Mouse (Mus musculus) ES-E14 (cell line): ENCODE data around the gene Aldh3b3. TPM values are rescaled to one million over a fixed set of nuclear protein-coding genes. Genes with fewer than 3 reads are reported as not detected.

Source experiments
- DNase-seq: peaks from one replicate; pipeline ENCODE4 v3.0.0-alpha.2; 2013; ENCODE audit warnings: low read depth, low spot score
- H3K27ac ChIP-seq: 2 replicates; pipeline ENCODE4 v1.5.1; 2012; ENCODE audit warnings: low read depth, mild to moderate bottlenecking, low read length, moderate library complexity, mixed read lengths; ENCODE audit not compliant: poor library complexity, insufficient read depth, severe bottlenecking
- H3K36me3 ChIP-seq: 2 replicates; pipeline ENCODE4 v1.6.1; 2012; ENCODE audit warnings: mild to moderate bottlenecking, low read length, moderate library complexity, mixed read lengths; ENCODE audit not compliant: control insufficient read depth, poor library complexity, insufficient read depth, severe bottlenecking
- H3K4me1 ChIP-seq, 2 experiments: fragments of 150-350 bp in 1 of 2; sonication (generic) in 1 of 2; 2 replicates each; pipeline ENCODE4 v1.6.1; 2012; ENCODE audit warnings: low read length in 2 of 2, mild to moderate bottlenecking in 1 of 2, mixed read lengths in 1 of 2; ENCODE audit not compliant: control insufficient read depth in 2 of 2, insufficient read depth in 2 of 2, poor library complexity in 1 of 2
- H3K4me3 ChIP-seq, 2 experiments: fragments of 150-350 bp in 1 of 2; sonication (generic) in 1 of 2; 2 replicates each; pipeline ENCODE4 v1.5.1; 2012; ENCODE audit warnings: low read length in 2 of 2, low read depth in 1 of 2, mild to moderate bottlenecking in 1 of 2, mixed read lengths in 1 of 2; ENCODE audit not compliant: insufficient read depth in 1 of 2, poor library complexity in 1 of 2, severe bottlenecking in 1 of 2
- H3K9ac ChIP-seq: 2 replicates; pipeline ENCODE4 v1.6.1; 2012; ENCODE audit warnings: low read depth, mild to moderate bottlenecking, low read length, mixed read lengths; ENCODE audit not compliant: poor library complexity, insufficient read depth, severe bottlenecking
- H3K9me3 ChIP-seq: fragments of 150-350 bp; sonication (generic); 2 replicates; pipeline ENCODE4 v1.6.1; 2012; ENCODE audit warnings: low read depth, mild to moderate bottlenecking, low read length; ENCODE audit not compliant: control insufficient read depth, insufficient read depth
- CHD2 ChIP-seq: IDR thresholded peaks from 2 replicates; pipeline ENCODE4 v1.6.1; 2014; ENCODE audit warnings: mild to moderate bottlenecking, low read depth, low read length, inconsistent platforms
- HCFC1 ChIP-seq: IDR thresholded peaks from 2 replicates; pipeline ENCODE4 v1.6.1; 2012; ENCODE audit warnings: low read length, inconsistent platforms, borderline replicate concordance; ENCODE audit not compliant: insufficient read depth
- MAFK ChIP-seq: IDR thresholded peaks from 2 replicates; pipeline ENCODE4 v1.6.1; 2014; ENCODE audit warnings: mild to moderate bottlenecking, low read depth, low read length, inconsistent platforms; ENCODE audit not compliant: insufficient read depth
- ZC3H11A ChIP-seq: IDR thresholded peaks from 2 replicates; pipeline ENCODE4 v1.6.1; 2012; ENCODE audit warnings: low read depth, mild to moderate bottlenecking, inconsistent platforms, low read length, borderline replicate concordance
- ZNF384 ChIP-seq: IDR thresholded peaks from 2 replicates; pipeline ENCODE4 v1.6.1; 2012; ENCODE audit warnings: low read depth, low read length, inconsistent platforms
- in situ Hi-C, 2 experiments: fragments of 600-800 bp; cut with MboI; formaldehyde crosslinking; loops; one replicate each; pipeline ENCODE4 v1.15.1; 2025; ENCODE audit warnings: low sequenced_read_pairs in 2 of 2, inconsistent platforms in 1 of 2; ENCODE audit not compliant: unreplicated experiment in 2 of 2
- total RNA-seq: library from RNA; depleted of rRNA; stranded (reverse); fragments of 300-350 nt; gene quantifications from 2 replicates; pipeline ENCODE4 v1.2.3, GENCODE M21; 2012

Aldh3b3 gene
- total RNA-seq, 1 experiment = not detected

DNA sequence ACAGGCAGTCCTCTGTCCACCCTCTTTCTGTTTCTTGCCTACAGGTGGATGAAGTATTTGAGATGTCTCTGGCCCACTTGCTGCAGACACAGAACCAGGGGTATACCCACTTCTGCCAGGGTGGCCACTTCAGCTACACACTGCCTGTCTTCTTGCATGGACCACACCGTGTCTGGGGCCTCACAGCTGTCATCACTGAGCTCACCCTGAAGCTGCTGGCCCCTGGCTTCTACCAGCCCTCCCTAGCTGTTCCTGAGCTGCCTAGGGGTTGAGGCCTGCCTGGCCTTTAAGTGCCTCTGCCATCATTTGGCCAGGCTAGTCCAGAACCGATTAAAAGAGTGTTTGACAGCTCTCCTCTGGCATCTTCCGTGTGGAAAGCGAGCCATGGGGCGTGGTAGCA is 43.3 kb downstream of the Aldh3b3 start:
- TF ChIP-seq ZNF384 (no peak), CHD2 (no peak), HCFC1 (no peak), MAFK (no peak), ZC3H11A (no peak)
- Histone ChIP-seq H3K9me3 (no peaks in the 10 kb centered on the region), H3K27ac (no peak overlapping the region), H3K4me1 (peaks cover 0 to 17% of the 10 kb centered on the region in 2 experiments; a peak in 2 of 4 replicates), H3K9ac (no peak overlapping the region), H3K36me3 (peaks cover 9% of the 10 kb centered on the region), H3K4me3 (no peak overlapping the region)
- in situ Hi-C loops = no loop called here
- DNase-seq = no peak

DNA sequence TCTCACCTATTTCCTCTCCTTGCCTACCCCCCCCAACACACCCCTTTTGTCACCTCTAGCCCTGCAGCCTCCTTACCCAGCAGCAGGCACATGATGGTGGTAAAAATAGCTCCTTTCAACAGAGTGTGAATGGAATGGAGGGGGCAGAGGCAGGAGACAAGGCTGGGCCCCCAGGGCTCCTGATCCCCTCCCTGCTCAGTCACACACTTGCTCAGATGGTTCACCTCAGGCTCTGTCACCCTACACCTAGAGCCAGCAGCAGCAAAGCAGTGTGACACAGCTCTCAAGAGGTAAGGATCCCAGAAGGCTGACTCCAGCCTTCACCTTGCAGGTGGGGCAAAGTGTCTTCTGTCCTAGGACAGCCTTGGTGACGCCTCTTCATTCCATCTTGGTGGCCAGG is 44.7 kb downstream of the Aldh3b3 start, which contains the start of gene Doc2g:
Doc2g (plus strand) TSS at position 202 of the 400 bp plus-strand sequence.
- no peaks in the 10 kb centered on the region for H3K9me3 ChIP-seq
- peak within 1 kb of the TSS; percentile 39 to 55; a peak in 3 of 4 replicates for H3K4me3 ChIP-seq
- DNase-seq = no peak
- peaks cover 0 to 17% of the 10 kb centered on the region in 2 experiments; a peak in 2 of 4 replicates for H3K4me1 ChIP-seq
- H3K36me3 ChIP-seq = peaks cover 20% of the 10 kb centered on the region
- peak within 1 kb of the TSS; percentile 45 for H3K9ac ChIP-seq
- in situ Hi-C loops = no loop called here
- no peak within 1 kb of the TSS for H3K27ac ChIP-seq
- TF ChIP-seq MAFK (no peak), ZNF384 (no peak), ZC3H11A (no peak), CHD2 (no peak), HCFC1 (no peak)

DNA sequence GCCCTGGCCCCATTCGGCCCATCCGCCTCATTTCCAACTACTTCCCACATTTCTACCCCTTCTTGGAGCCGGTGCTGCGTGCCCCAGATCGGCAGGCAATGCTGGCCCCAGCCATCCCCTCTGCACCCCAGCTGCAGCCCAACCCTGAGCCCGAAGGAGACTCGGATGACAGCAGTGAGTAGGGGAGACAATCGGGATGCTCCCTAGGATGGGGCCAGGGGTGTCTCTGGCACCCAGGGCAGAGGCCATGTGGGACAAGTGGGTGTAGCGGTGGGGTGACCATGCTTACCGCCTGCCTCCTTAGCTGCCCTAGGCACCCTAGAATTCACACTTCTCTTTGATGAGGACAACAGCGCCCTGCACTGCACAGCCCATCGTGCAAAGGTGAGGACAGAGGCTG is 45.2 kb downstream of the Aldh3b3 start:
- in situ Hi-C loops = no loop called here
- DNase-seq = no peak
- Histone ChIP-seq H3K4me1 (peaks cover 0 to 17% of the 10 kb centered on the region in 2 experiments; a peak in 2 of 4 replicates), H3K4me3 (peak overlapping the region; percentile 39 to 55; a peak in 3 of 4 replicates), H3K9ac (peak overlapping the region; percentile 45), H3K9me3 (no peaks in the 10 kb centered on the region), H3K27ac (no peak overlapping the region), H3K36me3 (peaks cover 25% of the 10 kb centered on the region)
- TF ChIP-seq CHD2 = no peak

DNA sequence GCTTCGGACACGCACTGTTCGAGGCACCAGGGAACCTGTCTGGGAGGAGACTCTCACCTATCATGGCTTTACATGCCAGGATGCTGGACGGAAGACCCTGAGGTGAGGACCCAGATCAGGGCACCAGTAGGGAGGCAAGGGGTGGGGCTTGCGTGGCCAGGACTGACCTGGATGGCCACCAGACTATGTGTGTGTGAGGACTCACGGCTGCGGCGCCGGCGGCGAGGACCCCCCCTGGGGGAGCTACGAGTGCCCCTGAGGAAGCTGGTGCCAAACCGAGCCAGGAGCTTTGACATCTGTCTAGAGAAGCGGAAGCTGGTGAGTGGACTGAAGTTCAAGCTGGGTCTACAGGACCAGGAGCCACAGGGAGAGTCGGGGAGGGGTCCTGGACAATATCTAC is 45.9 kb downstream of the Aldh3b3 start:
- H3K27ac ChIP-seq = no peak overlapping the region
- in situ Hi-C loops = no loop called here
- TF ChIP-seq ZNF384 (no peak), CHD2 (no peak), MAFK (no peak), HCFC1 (no peak), ZC3H11A (no peak)
- H3K36me3 ChIP-seq = peaks cover 31% of the 10 kb centered on the region
- no peak for DNase-seq
- H3K9me3 ChIP-seq = no peaks in the 10 kb centered on the region
- H3K4me3 ChIP-seq = no peak overlapping the region; a peak in 1 of 4 replicates
- peaks cover 0 to 14% of the 10 kb centered on the region in 2 experiments; a peak in 2 of 4 replicates for H3K4me1 ChIP-seq
- H3K9ac ChIP-seq = no peak overlapping the region; the same call in 1 of the 2 replicates

DNA sequence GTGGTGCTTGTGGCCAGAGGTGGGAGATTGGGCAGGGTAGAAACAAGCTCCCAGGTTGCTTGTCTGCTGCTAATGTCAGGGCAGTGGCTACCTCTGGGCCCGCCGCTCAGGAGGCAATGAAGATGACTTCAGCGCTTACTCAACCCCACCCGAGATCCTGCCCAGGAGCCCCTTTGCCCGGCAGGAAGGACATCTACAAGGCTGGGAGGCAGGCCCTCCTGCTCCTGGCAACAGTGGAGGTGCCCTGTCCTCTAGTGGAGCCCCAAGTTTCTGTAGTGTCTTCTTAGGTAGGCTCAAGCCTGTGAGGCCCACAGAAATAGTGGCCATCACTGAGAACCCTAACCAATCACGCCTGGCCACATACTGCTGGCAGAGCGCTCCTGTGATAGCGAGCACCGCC is 46.6 kb downstream of the Aldh3b3 start:
- no peak overlapping the region for H3K9ac ChIP-seq
- no peaks in the 10 kb centered on the region for H3K9me3 ChIP-seq
- peaks cover 38% of the 10 kb centered on the region for H3K36me3 ChIP-seq
- H3K4me3 ChIP-seq = no peak overlapping the region
- H3K27ac ChIP-seq = no peak overlapping the region
- DNase-seq = no peak
- TF ChIP-seq ZNF384 = no peak
- TF ChIP-seq ZC3H11A = no peak
- TF ChIP-seq CHD2 = no peak
- TF ChIP-seq HCFC1 = no peak
- TF ChIP-seq MAFK = no peak
- in situ Hi-C loops = no loop called here
- H3K4me1 ChIP-seq = peaks cover 0 to 14% of the 10 kb centered on the region in 2 experiments; a peak in 2 of 4 replicates
